Mouse (Mus musculus) lung, adult 18-20 months (tissue): Measurements from ENCODE around the gene Mdga1.

Experiments used
- DNase-seq, 2 experiments: peaks; one replicate each; pipeline ENCODE4 v3.0.0; 2022; ENCODE audit warnings: mixed read lengths in 2 of 2

Mdga1 gene

GRCm38 (mm10) chr17:29841781-29842690 is 127.9 kb downstream of the Mdga1 start:
- peak; percentile 76 to 77 for DNase-seq

- DNase-seq: no peak
These were observed 131.9 kb downstream of the Mdga1 start for GRCm38 (mm10) chr17:29838029-29838428.

- no peak for DNase-seq
These were observed 132.4 kb downstream of the Mdga1 start for GRCm38 (mm10) chr17:29837441-29837840.

GRCm38 (mm10) chr17:29834768-29835167 is 135.1 kb downstream of the Mdga1 start:
- no peak for DNase-seq

GRCm38 (mm10) chr17:29834333-29834732 is 135.6 kb downstream of the Mdga1 start:
- no peak for DNase-seq

GRCm38 (mm10) chr17:29831696-29832095 is 138.2 kb downstream of the Mdga1 start:
- no peak for DNase-seq

- no peak for DNase-seq
These were observed 140.8 kb downstream of the Mdga1 start for GRCm38 (mm10) chr17:29829136-29829535.

GRCm38 (mm10) chr17:29827602-29828001 is 142.3 kb downstream of the Mdga1 start:
- DNase-seq: no peak

GRCm38 (mm10) chr17:29824512-29825120 is 145.3 kb downstream of the Mdga1 start:
- DNase-seq: no peak

- DNase-seq: no peak
These were observed 145.7 kb downstream of the Mdga1 start for GRCm38 (mm10) chr17:29824208-29824509.

GRCm38 (mm10) chr17:29823439-29824207 is 146.3 kb downstream of the Mdga1 start:
- DNase-seq: no peak

- DNase-seq: no peak
These were observed 150.3 kb downstream of the Mdga1 start for GRCm38 (mm10) chr17:29819608-29820007.

GRCm38 (mm10) chr17:29818989-29819388 is 150.9 kb downstream of the Mdga1 start:
- peak; percentile 16 to 52 for DNase-seq

GRCm38 (mm10) chr17:29818264-29818945 is 151.5 kb downstream of the Mdga1 start:
- DNase-seq: no peak

GRCm38 (mm10) chr17:29814758-29815157 is 155.1 kb downstream of the Mdga1 start:
- no peak for DNase-seq

GRCm38 (mm10) chr17:29813328-29813727 is 156.6 kb downstream of the Mdga1 start:
- no peak for DNase-seq

- no peak for DNase-seq
These were observed 166.3 kb downstream of the Mdga1 start for GRCm38 (mm10) chr17:29803545-29803944.

GRCm38 (mm10) chr17:29801358-29801757 is 168.5 kb downstream of the Mdga1 start:
- peak; percentile 57 to 69 for DNase-seq

- no peak for DNase-seq
These were observed 169.8 kb downstream of the Mdga1 start for GRCm38 (mm10) chr17:29800096-29800455.

- no peak for DNase-seq
These were observed 170.3 kb downstream of the Mdga1 start for GRCm38 (mm10) chr17:29799398-29800095.

- no peak for DNase-seq
These were observed 171.7 kb downstream of the Mdga1 start for GRCm38 (mm10) chr17:29798151-29798550.

GRCm38 (mm10) chr17:29796787-29797186 is 173.1 kb downstream of the Mdga1 start:
- no peak for DNase-seq
